Mouse (Mus musculus) hindbrain, embryonic 14.5 days (tissue): ENCODE results near the gene Radil. TPM values are rescaled to one million over a fixed set of nuclear protein-coding genes. Genes with fewer than 3 reads are reported as not detected.

Experiments used
- ATAC-seq: fragments of 200-750 bp; cut with Nextera tagmentation; 2 replicates; pipeline ENCODE4 v1.8.0; 2017; ENCODE audit warnings: moderate number of reproducible peaks, mild to moderate bottlenecking, moderate TSS enrichment, moderate library complexity; ENCODE audit not compliant: low FRiP score
- DNase-seq: peaks from one replicate; pipeline ENCODE4 v3.0.0-alpha.2; 2015; ENCODE audit warnings: low spot score
- H3K27ac ChIP-seq: fragments of 300-500 bp; sonication (generic); 2 replicates; pipeline ENCODE4 v1.5.1; 2014; ENCODE audit warnings: mild to moderate bottlenecking, moderate library complexity
- H3K27me3 ChIP-seq: fragments of 300-500 bp; sonication (generic); 2 replicates; pipeline ENCODE4 v1.6.1; 2014; ENCODE audit warnings: mild to moderate bottlenecking, low read length, mixed read lengths; ENCODE audit not compliant: control insufficient read depth, insufficient read depth
- H3K36me3 ChIP-seq: fragments of 300-500 bp; sonication (generic); replicated peaks from 2 replicates; pipeline ENCODE4 v1.6.1; 2014; ENCODE audit not compliant: control insufficient read depth, insufficient read depth
- H3K4me1 ChIP-seq: fragments of 300-500 bp; sonication (generic); replicated peaks from 2 replicates; pipeline ENCODE4 v1.6.1; 2014; ENCODE audit warnings: antibody characterized with exemption, low read length, mixed read lengths; ENCODE audit not compliant: control insufficient read depth, insufficient read depth
- H3K4me2 ChIP-seq: fragments of 300-500 bp; sonication (generic); replicated peaks from 2 replicates; pipeline ENCODE4 v1.6.1; 2014; ENCODE audit warnings: mild to moderate bottlenecking, moderate library complexity
- H3K4me3 ChIP-seq: fragments of 300-500 bp; sonication (generic); replicated peaks from 2 replicates; pipeline ENCODE4 v1.5.1; 2014; ENCODE audit warnings: mild to moderate bottlenecking, low read length
- H3K9ac ChIP-seq: fragments of 300-500 bp; sonication (generic); 2 replicates; pipeline ENCODE4 v1.6.1; 2014
- H3K9me3 ChIP-seq: fragments of 300-500 bp; sonication (generic); 2 replicates; pipeline ENCODE4 v1.6.1; 2016; ENCODE audit warnings: low read length; ENCODE audit not compliant: control insufficient read depth
- WGBS: fragments of 180-500 bp; shearing (Covaris S2); extraction: QIAGEN DNeasy Blood & Tissue Kit; methylation state at CpG from one replicate; pipeline ENCODE4 v1.1.7; 2014; 5-methylcytosine and 5-hydroxymethylcytosine counted together
- polyA plus RNA-seq: library from polyadenylated mRNA; unstranded; fragments of >200 nt; fragmentation: Nextera tagmentation; extraction: Ambion mirVana; gene quantifications from 2 replicates; pipeline ENCODE4 v1.2.1, GENCODE M21; 2014

The Radil gene
- polyA plus RNA-seq, 1 experiment from 2014 or later: 17.4 TPM

GRCm38 (mm10) chr5:142518973-142519372 is 31.9 kb downstream of the Radil start:
- Histone ChIP-seq H3K4me1 (no peaks in the 10 kb centered on the region), H3K27me3 (no peaks in the 10 kb centered on the region), H3K36me3 (no peaks in the 10 kb centered on the region), H3K4me2 (no peak overlapping the region), H3K27ac (no peak overlapping the region), H3K9ac (no peak overlapping the region), H3K9me3 (no peaks in the 10 kb centered on the region), H3K4me3 (no peak overlapping the region)
- DNase-seq (no peak), ATAC-seq (no peak)
- WGBS: 67% methylated on average over 6 of the region's 6 CpGs

GRCm38 (mm10) chr5:142512112-142512511 is 38.8 kb downstream of the Radil start:
- H3K9ac ChIP-seq: no peak overlapping the region
- ATAC-seq (no peak), DNase-seq (no peak)
- no peak overlapping the region for H3K27ac ChIP-seq
- no peak overlapping the region for H3K4me3 ChIP-seq
- H3K36me3 ChIP-seq: no peaks in the 10 kb centered on the region
- H3K4me1 ChIP-seq: peaks cover 20% of the 10 kb centered on the region
- no peaks in the 10 kb centered on the region for H3K27me3 ChIP-seq
- H3K4me2 ChIP-seq: no peak overlapping the region
- H3K9me3 ChIP-seq: no peaks in the 10 kb centered on the region
- 85% methylated on average over 4 of the region's 4 CpGs for WGBS

- Histone ChIP-seq H3K27me3 (no peaks in the 10 kb centered on the region), H3K36me3 (peaks cover 5% of the 10 kb centered on the region; the same call in 1 of the 2 replicates), H3K27ac (peak overlapping the region; percentile 90), H3K4me1 (peaks cover 20% of the 10 kb centered on the region), H3K4me3 (no peak overlapping the region), H3K4me2 (peak overlapping the region; percentile 54; the same call in 1 of the 2 replicates), H3K9ac (peak overlapping the region; percentile 69), H3K9me3 (no peaks in the 10 kb centered on the region)
- no peak for DNase-seq
- WGBS: 47% methylated on average over 7 of the region's 7 CpGs
- ATAC-seq: no peak
These were observed 40.9 kb downstream of the Radil start for GRCm38 (mm10) chr5:142510061-142510414.

- ATAC-seq (peak; percentile 61), DNase-seq (peak; percentile 30)
- Histone ChIP-seq H3K27ac (peak overlapping the region; percentile 90), H3K36me3 (peaks cover 5% of the 10 kb centered on the region; the same call in 1 of the 2 replicates), H3K4me1 (peaks cover 20% of the 10 kb centered on the region), H3K4me2 (peak overlapping the region; percentile 54), H3K4me3 (peak overlapping the region; percentile 18), H3K9ac (peak overlapping the region; percentile 69), H3K9me3 (no peaks in the 10 kb centered on the region), H3K27me3 (no peaks in the 10 kb centered on the region)
- WGBS: 7% methylated on average over 15 of the region's 15 CpGs
These were observed 41.5 kb downstream of the Radil start for GRCm38 (mm10) chr5:142509141-142510060.

GRCm38 (mm10) chr5:142505695-142506423 is 45.0 kb downstream of the Radil start:
- DNase-seq (no peak), ATAC-seq (no peak)
- H3K9me3 ChIP-seq: no peaks in the 10 kb centered on the region
- 79% methylated on average over 3 of the region's 3 CpGs for WGBS
- peaks cover 11% of the 10 kb centered on the region; the same call in 1 of the 2 replicates for H3K36me3 ChIP-seq
- 0 out of 2 replicates have a peak overlapping the region, but pooled peaks have one; percentile 10 for H3K4me2 ChIP-seq
- no peaks in the 10 kb centered on the region for H3K27me3 ChIP-seq
- no peak overlapping the region for H3K9ac ChIP-seq
- no peak overlapping the region for H3K27ac ChIP-seq
- H3K4me1 ChIP-seq: peaks cover 20% of the 10 kb centered on the region
- H3K4me3 ChIP-seq: no peak overlapping the region

GRCm38 (mm10) chr5:142504175-142504574 is 46.7 kb downstream of the Radil start:
- H3K4me1 ChIP-seq: peaks cover 9% of the 10 kb centered on the region
- H3K9me3 ChIP-seq: no peaks in the 10 kb centered on the region
- DNase-seq (no peak), ATAC-seq (no peak)
- H3K27ac ChIP-seq: no peak overlapping the region
- WGBS: 80% methylated on average over 3 of the region's 3 CpGs
- H3K36me3 ChIP-seq: peaks cover 11% of the 10 kb centered on the region; the same call in 1 of the 2 replicates
- H3K27me3 ChIP-seq: no peaks in the 10 kb centered on the region
- H3K4me2 ChIP-seq: no peak overlapping the region
- no peak overlapping the region for H3K4me3 ChIP-seq
- no peak overlapping the region for H3K9ac ChIP-seq

- no peaks in the 10 kb centered on the region for H3K4me1 ChIP-seq
- peaks cover 18% of the 10 kb centered on the region; the same call in 1 of the 2 replicates for H3K36me3 ChIP-seq
- 12% methylated on average over 3 of the region's 3 CpGs for WGBS
- H3K9ac ChIP-seq: no peak overlapping the region
- peak; percentile 82 for ATAC-seq
- H3K27me3 ChIP-seq: no peaks in the 10 kb centered on the region
- no peak overlapping the region for H3K4me2 ChIP-seq
- no peak overlapping the region for H3K27ac ChIP-seq
- no peaks in the 10 kb centered on the region for H3K9me3 ChIP-seq
- no peak overlapping the region for H3K4me3 ChIP-seq
- peak; percentile 81 for DNase-seq
These were observed 48.5 kb downstream of the Radil start for GRCm38 (mm10) chr5:142502414-142502813.

GRCm38 (mm10) chr5:142500918-142501317 is 50.0 kb downstream of the Radil start:
- Histone ChIP-seq H3K36me3 (peaks cover 15% of the 10 kb centered on the region; the same call in 1 of the 2 replicates), H3K4me3 (no peak overlapping the region), H3K4me2 (no peak overlapping the region), H3K27me3 (no peaks in the 10 kb centered on the region), H3K27ac (no peak overlapping the region), H3K9ac (no peak overlapping the region), H3K4me1 (no peaks in the 10 kb centered on the region), H3K9me3 (no peaks in the 10 kb centered on the region)
- ATAC-seq (no peak), DNase-seq (no peak)
- 82% methylated on average over 10 of the region's 10 CpGs for WGBS

GRCm38 (mm10) chr5:142498964-142499363 is 51.9 kb downstream of the Radil start:
- 41% methylated on average over 3 of the region's 3 CpGs for WGBS
- no peak for ATAC-seq
- H3K36me3 ChIP-seq: peaks cover 13% of the 10 kb centered on the region; the same call in 1 of the 2 replicates

More at GRCm38 (mm10) chr5:142498964-142499363, 51.9 kb downstream of the Radil start:
- Histone ChIP-seq H3K9ac (no peak overlapping the region), H3K27me3 (no peaks in the 10 kb centered on the region), H3K9me3 (no peaks in the 10 kb centered on the region), H3K4me3 (no peak overlapping the region), H3K27ac (no peak overlapping the region), H3K4me2 (no peak overlapping the region), H3K4me1 (no peaks in the 10 kb centered on the region)
- DNase-seq: peak; percentile 55
